Mouse (Mus musculus) midbrain, embryonic 11.5 days (tissue): ENCODE results near the gene Lrrc74a. TPM values are rescaled to one million over a fixed set of nuclear protein-coding genes. Genes with fewer than 3 reads are reported as not detected.

Source experiments
- ATAC-seq: fragments of 200-750 bp; cut with Nextera tagmentation; 2 replicates; pipeline ENCODE4 v1.8.0; 2017; ENCODE audit warnings: moderate TSS enrichment, moderate library complexity; ENCODE audit not compliant: low FRiP score
- DNase-seq: peaks from one replicate; pipeline ENCODE4 v3.0.0; 2015; ENCODE audit warnings: low spot score; ENCODE audit errors: missing footprints
- H3K27ac ChIP-seq: fragments of 300-500 bp; sonication (generic); 2 replicates; pipeline ENCODE4 v1.5.1; 2014; ENCODE audit warnings: low read depth, low read length
- H3K27me3 ChIP-seq: fragments of 300-500 bp; sonication (generic); 2 replicates; pipeline ENCODE4 v1.6.1; 2014; ENCODE audit warnings: mild to moderate bottlenecking, low read length, moderate library complexity, mixed read lengths; ENCODE audit not compliant: control insufficient read depth, insufficient read depth
- H3K36me3 ChIP-seq: fragments of 300-500 bp; sonication (generic); 2 replicates; pipeline ENCODE4 v1.6.1; 2014; ENCODE audit warnings: mild to moderate bottlenecking, low read length, moderate library complexity, mixed read lengths; ENCODE audit not compliant: control insufficient read depth, insufficient read depth
- H3K4me1 ChIP-seq: fragments of 300-500 bp; sonication (generic); 2 replicates; pipeline ENCODE4 v1.6.1; 2014; ENCODE audit warnings: low read length; ENCODE audit not compliant: control insufficient read depth, insufficient read depth
- H3K4me2 ChIP-seq: fragments of 300-500 bp; sonication (generic); 2 replicates; pipeline ENCODE4 v1.6.1; 2014; ENCODE audit warnings: mild to moderate bottlenecking, moderate library complexity
- H3K4me3 ChIP-seq: fragments of 300-500 bp; sonication (generic); 2 replicates; pipeline ENCODE4 v1.5.1; 2014; ENCODE audit warnings: low read depth, low read length
- H3K9ac ChIP-seq: fragments of 300-500 bp; sonication (generic); 2 replicates; pipeline ENCODE4 v1.6.1; 2014; ENCODE audit warnings: low read length
- H3K9me3 ChIP-seq: fragments of 300-500 bp; sonication (generic); 2 replicates; pipeline ENCODE4 v1.6.1; 2016; ENCODE audit warnings: low read length; ENCODE audit not compliant: control insufficient read depth
- WGBS: fragments of 180-500 bp; shearing (Covaris S2); extraction: QIAGEN DNeasy Blood & Tissue Kit; methylation state at CpG from one replicate; pipeline ENCODE4 v1.1.7; 2014; 5-methylcytosine and 5-hydroxymethylcytosine counted together
- polyA plus RNA-seq: library from polyadenylated mRNA; unstranded; fragments of >200 nt; fragmentation: Nextera tagmentation; extraction: Ambion mirVana; gene quantifications from 2 replicates; pipeline ENCODE4 v1.2.1, GENCODE M21; 2014

Gene Lrrc74a
- polyA plus RNA-seq, 1 experiment from 2014 or later, result not detected

GRCm38 (mm10) chr12:86790849-86791127 is 56.6 kb downstream of the Lrrc74a start:
- no peak overlapping the region for H3K9ac ChIP-seq
- peaks cover 26% of the 10 kb centered on the region for H3K4me1 ChIP-seq
- H3K27me3 ChIP-seq, result no peaks in the 10 kb centered on the region
- no peaks in the 10 kb centered on the region for H3K36me3 ChIP-seq
- DNase-seq (no peak), ATAC-seq (no peak)
- H3K4me3 ChIP-seq, result no peak overlapping the region
- WGBS, result 40% methylated on average over 2 of the region's 2 CpGs
- H3K9me3 ChIP-seq, result no peaks in the 10 kb centered on the region
- H3K27ac ChIP-seq, result no peak overlapping the region
- no peak overlapping the region for H3K4me2 ChIP-seq

DNA sequence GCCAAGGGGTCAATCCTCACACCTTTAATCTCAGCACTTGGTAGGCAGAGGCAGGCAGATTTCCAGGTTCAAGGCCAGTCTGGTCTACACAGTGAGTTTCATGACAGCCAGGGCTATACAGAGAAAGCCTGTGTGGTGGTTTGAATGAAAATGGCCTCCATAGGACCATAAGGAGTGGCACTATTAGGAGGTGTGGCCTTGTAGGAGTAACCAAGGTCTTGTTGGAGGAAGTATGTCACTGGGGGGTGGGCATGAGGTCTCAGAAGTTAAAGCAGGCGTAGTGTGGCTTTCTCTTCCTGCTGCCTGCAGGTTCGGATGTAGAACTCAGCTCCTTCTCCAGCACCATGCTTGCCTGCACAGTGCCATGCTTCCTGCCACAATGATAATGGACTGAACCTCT is 57.8 kb downstream of the Lrrc74a start:
- H3K36me3 ChIP-seq, result no peaks in the 10 kb centered on the region
- no peak for ATAC-seq
- WGBS, result 89% methylated on average over 2 of the region's 2 CpGs
- no peak overlapping the region for H3K9ac ChIP-seq
- DNase-seq, result no peak
- H3K27ac ChIP-seq, result no peak overlapping the region
- no peak overlapping the region for H3K4me3 ChIP-seq
- H3K9me3 ChIP-seq, result no peaks in the 10 kb centered on the region
- H3K27me3 ChIP-seq, result no peaks in the 10 kb centered on the region
- H3K4me2 ChIP-seq, result no peak overlapping the region
- peaks cover 16% of the 10 kb centered on the region for H3K4me1 ChIP-seq

GRCm38 (mm10) chr12:86793830-86794229 is 59.7 kb downstream of the Lrrc74a start:
- ATAC-seq, result no peak
- H3K4me2 ChIP-seq, result no peak overlapping the region
- no peaks in the 10 kb centered on the region for H3K36me3 ChIP-seq
- no peak overlapping the region for H3K27ac ChIP-seq
- no peaks in the 10 kb centered on the region for H3K9me3 ChIP-seq
- no peak for DNase-seq
- no peaks in the 10 kb centered on the region for H3K27me3 ChIP-seq
- no peak overlapping the region for H3K9ac ChIP-seq
- H3K4me1 ChIP-seq, result peaks cover 13% of the 10 kb centered on the region
- 61% methylated on average over 3 of the region's 3 CpGs for WGBS
- no peak overlapping the region for H3K4me3 ChIP-seq

- Histone ChIP-seq H3K9ac (no peak overlapping the region), H3K9me3 (no peaks in the 10 kb centered on the region), H3K36me3 (no peaks in the 10 kb centered on the region), H3K4me3 (no peak overlapping the region), H3K4me1 (peaks cover 18% of the 10 kb centered on the region), H3K4me2 (no peak overlapping the region), H3K27me3 (no peaks in the 10 kb centered on the region), H3K27ac (no peak overlapping the region)
- DNase-seq, result no peak
- no peak for ATAC-seq
- 90% methylated on average over 11 of the region's 11 CpGs for WGBS
Observed at GRCm38 (mm10) chr12:86794331-86794730, 60.2 kb downstream of the Lrrc74a start.

- no peak overlapping the region for H3K9ac ChIP-seq
- H3K4me3 ChIP-seq, result no peak overlapping the region
- ATAC-seq (peak; percentile 43), DNase-seq (peak; percentile 92)
- H3K4me1 ChIP-seq, result peaks cover 19% of the 10 kb centered on the region
- 54% methylated on average over 7 of the region's 7 CpGs for WGBS
- no peaks in the 10 kb centered on the region for H3K27me3 ChIP-seq
- H3K9me3 ChIP-seq, result no peaks in the 10 kb centered on the region
- no peak overlapping the region for H3K27ac ChIP-seq
- no peaks in the 10 kb centered on the region for H3K36me3 ChIP-seq
- H3K4me2 ChIP-seq, result no peak overlapping the region
Observed at GRCm38 (mm10) chr12:86795076-86795837, 61.1 kb downstream of the Lrrc74a start.

GRCm38 (mm10) chr12:86795838-86796232 is 61.7 kb downstream of the Lrrc74a start:
- DNase-seq, result peak; percentile 99
- H3K9ac ChIP-seq, result no peak overlapping the region
- H3K9me3 ChIP-seq, result no peaks in the 10 kb centered on the region
- peak; percentile 58 for ATAC-seq
- H3K4me2 ChIP-seq, result no peak overlapping the region
- no peak overlapping the region for H3K4me3 ChIP-seq
- H3K27ac ChIP-seq, result no peak overlapping the region
- H3K36me3 ChIP-seq, result no peaks in the 10 kb centered on the region
- peaks cover 19% of the 10 kb centered on the region for H3K4me1 ChIP-seq
- WGBS, result 4% methylated on average over 4 of the region's 4 CpGs
- H3K27me3 ChIP-seq, result no peaks in the 10 kb centered on the region

DNA sequence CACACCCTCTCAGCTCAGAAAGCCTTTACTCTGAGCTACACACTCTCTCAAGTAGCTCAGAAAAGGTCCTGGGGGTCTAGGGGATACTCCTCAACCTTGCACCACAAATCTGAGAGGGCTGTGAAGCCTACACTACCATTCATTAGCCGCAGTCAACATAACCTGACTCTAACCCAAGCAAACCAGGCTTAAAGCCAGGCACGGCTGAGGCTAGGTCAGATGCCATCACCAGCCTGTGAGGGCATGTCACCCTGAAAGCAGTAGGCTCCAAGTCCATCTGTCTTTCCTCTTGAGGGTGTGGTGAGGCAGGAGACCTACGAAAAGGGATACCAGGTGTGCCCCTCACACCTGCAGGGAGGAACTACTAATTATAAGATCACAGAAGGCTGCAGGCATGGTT is 62.2 kb downstream of the Lrrc74a start:
- Histone ChIP-seq H3K36me3 (no peaks in the 10 kb centered on the region), H3K27ac (no peak overlapping the region), H3K9me3 (no peaks in the 10 kb centered on the region), H3K4me1 (peaks cover 25% of the 10 kb centered on the region), H3K27me3 (no peaks in the 10 kb centered on the region), H3K4me3 (no peak overlapping the region), H3K9ac (no peak overlapping the region), H3K4me2 (no peak overlapping the region)
- DNase-seq (no peak), ATAC-seq (no peak)
- 84% methylated on average over 3 of the region's 3 CpGs for WGBS

- ATAC-seq (no peak), DNase-seq (no peak)
- Histone ChIP-seq H3K27me3 (no peaks in the 10 kb centered on the region; the same call in 1 of the 2 replicates), H3K4me2 (no peak overlapping the region), H3K27ac (no peak overlapping the region), H3K9me3 (no peaks in the 10 kb centered on the region), H3K4me1 (peaks cover 39% of the 10 kb centered on the region), H3K4me3 (no peak overlapping the region), H3K9ac (no peak overlapping the region), H3K36me3 (no peaks in the 10 kb centered on the region)
- WGBS, result 88% methylated on average over 4 of the region's 4 CpGs
Observed at GRCm38 (mm10) chr12:86797771-86798170, 63.6 kb downstream of the Lrrc74a start.

DNA sequence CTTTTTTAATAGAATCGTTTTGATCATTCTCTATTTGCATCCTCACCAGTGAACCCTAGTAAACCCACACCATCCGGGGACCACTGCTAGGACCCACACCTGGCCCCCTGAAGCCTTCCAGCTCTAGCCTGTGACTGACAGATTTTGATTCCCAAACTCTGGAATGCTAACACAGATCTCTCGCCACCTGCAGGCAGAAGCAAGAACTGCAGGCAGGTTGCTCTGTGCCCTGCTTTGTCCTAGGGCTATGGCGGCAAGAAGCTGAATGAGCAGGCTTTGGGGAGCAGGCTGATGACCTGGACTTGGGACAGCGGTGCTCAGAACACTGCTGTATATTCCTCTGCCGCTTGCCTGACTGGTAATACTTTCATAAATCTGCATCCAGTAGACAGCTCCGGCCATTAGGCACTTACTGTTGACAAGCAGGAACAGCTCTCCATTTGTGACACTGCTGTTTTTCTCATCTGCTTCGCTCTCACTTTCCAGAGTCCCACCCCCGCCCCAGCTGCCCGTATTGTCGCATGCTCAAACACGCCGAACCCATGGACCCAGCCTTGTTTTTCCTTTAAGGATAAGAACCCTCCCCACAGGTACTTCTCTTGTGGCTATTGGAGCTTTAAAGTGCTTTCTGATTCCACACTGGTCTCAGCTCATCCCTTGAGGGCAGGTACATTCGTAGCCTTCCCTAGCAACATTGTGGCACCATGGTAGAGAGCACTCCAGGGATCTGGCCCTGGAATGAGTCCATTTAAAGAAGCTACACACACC is 64.8 kb downstream of the Lrrc74a start:
- Histone ChIP-seq H3K4me1 (peaks cover 51% of the 10 kb centered on the region), H3K9ac (peak overlapping the region; percentile 43; the same call in 1 of the 2 replicates), H3K36me3 (no peaks in the 10 kb centered on the region), H3K4me3 (no peak overlapping the region), H3K9me3 (no peaks in the 10 kb centered on the region), H3K27me3 (peaks cover 5% of the 10 kb centered on the region; the same call in 1 of the 2 replicates), H3K4me2 (no peak overlapping the region), H3K27ac (no peak overlapping the region)
- peak; percentile 100 for DNase-seq
- WGBS, result 22% methylated on average over 14 of the region's 14 CpGs
- ATAC-seq, result no peak
